Mouse (Mus musculus) A20 (cell line): ENCODE measurements at regions not wholly inside any gene's neighbourhood (a gene's known extent, or its start where the extent isn't known, plus 50 kb on each side); places are given as distances from the start of the nearest gene placed in this dataset.

Experiments used
- DNase-seq: peaks from one replicate; pipeline ENCODE4 v3.0.0-alpha.2; 2011; ENCODE audit warnings: low read depth, low spot score

DNA sequence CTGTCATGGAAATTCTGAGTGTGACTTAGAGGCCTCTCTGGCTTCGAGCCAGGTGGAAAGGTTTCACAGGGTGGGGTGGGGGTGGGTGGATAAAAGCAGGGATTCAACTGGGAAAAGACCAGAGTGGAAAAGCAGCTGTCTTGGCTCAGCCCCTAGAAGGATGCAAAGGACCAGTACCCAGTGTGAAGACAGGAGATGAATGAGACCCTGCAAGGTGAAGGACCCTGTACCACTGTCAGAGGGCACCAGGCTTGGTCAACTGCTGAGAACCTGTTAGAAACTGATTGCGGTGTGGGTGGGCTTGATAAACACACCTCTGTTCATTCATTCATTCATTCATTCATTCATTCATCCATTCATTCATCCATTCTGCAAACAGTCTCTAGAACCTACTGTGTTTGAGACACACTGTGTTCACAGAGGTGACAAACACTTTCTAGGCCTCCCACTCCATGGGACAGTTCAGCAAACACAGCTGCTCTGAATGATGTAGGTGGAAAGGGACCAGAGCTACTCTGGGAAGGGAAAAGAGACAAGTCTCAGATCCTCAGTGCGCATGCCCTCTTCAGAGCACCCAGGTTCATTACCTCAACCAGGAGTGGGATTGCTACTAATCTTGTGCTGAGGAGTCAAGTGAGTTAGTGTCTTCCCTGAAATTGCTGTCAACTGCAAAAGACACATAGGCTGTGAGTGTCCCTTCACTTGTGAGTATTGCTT lies 100.4 kb upstream of the Sesn3 start:
- no peak for DNase-seq

DNA sequence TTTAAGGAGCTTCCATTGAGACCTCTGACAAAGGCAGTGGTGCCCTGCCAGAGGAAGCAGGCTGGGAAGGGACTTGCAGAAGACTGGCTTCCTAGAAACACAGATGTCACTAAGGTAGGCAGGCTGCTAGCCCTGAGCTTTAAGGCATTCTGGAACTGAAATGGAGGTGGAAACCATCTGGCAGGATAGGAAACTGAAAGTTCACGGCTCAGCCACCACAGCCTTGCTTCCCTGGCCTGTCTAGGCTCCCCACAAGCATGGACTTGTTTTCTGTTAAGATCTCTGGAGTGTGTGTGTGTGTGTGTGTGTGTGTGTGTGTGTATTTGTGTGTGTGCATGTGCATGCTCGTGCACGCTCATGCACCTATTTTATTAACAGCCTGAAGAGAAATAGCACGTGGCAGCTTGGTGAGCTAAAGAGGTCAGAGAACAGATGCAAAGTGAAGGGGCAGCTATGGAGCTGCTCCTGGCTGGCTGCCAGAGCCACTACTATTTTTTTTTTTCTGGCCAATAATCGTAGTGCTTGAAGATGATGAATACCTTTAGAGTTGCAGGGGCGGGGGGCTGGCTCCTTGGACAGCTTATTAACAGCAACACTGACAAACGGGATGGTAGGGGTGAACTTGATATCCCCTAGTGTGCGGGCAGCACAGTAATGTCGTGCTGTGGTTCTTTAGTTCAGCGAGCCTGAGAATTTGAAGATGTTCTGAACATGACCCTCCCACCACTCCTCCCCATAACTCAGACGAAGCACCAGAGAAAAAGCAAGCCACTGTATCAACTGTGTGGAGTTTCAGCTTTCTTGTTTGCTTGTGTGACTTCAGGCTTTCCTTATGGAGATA lies 99.6 kb upstream of the Sesn3 start:
- DNase-seq, result peak; percentile 39

DNA sequence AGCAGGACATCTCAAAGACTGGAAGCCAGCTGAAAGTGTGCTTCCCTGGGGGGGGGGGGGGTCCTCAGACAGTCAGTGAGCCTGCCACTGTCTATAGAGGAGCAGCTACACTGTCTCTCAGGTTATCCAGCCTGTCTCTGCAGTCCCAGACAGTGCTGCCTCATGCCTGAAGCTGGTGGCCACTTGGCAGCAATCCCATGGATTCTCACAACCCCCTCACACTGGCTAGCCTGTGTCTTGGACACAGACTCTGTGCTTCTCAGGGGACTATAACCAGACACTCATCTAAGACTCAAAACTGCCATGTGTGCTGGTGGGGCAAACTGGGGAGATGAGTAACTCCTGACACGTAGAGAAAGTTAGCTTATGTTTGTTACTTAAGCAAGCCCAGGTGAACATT lies 95.1 kb upstream of the Sesn3 start:
- DNase-seq, result no peak

DNA sequence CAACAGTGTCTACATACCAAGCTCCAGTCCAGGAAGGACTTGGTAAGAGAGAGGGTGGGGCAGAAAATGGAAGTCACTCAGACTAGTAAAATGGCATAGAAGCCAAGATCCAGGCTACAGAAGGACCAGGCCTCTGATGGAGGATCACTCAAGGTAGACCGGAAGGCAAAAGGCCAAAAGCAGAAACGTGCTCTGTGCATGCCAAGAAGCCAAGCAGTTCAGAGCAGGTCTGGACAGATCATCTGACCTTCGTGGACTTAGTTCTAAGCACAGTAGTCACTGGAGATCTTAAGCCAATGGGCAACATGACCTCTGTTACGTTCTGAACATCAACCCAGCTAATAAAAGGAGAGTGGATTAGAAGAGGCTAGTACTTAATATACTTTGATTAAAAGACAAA lies 90.6 kb upstream of the Sesn3 start:
- no peak for DNase-seq

DNA sequence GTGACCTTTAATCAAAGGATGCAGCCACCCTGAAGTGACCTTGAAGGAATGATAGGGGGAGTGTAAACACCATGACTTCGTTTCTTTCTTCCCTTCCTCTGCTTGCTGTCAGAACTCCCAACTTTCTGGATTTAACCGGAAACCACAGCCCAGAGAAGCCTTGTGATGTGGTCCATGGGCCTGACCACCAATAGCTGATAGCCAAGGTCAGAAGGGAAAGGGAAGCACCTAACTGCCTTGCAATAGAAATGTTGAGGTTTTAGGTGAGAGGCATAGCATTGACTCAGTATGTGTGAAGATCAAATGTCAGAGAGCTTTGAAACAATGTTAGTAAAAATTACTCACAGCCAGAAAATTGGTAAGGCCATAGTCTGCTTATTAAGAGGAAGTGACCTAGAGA lies 89.2 kb upstream of the Sesn3 start:
- no peak for DNase-seq

DNA sequence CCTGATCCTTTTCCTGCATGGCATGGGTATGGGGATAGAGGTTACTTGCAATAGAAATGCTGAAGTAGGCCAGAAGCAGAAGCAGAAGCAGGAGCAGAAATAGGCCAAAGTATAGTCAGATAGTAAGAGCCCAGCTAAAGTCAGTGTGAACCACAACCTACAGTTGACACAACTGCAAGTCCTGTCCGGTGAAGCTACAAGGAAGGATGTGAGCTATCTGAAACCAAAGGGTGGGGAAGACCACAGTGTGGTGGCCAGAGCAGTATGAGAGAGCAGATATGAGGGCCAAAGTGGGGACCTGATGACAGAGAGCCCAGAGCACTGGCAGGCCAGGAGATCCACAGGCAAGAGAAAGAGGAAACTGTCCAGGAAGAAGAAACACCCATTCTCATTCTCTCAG lies 87.1 kb upstream of the Sesn3 start:
- no peak for DNase-seq

DNA sequence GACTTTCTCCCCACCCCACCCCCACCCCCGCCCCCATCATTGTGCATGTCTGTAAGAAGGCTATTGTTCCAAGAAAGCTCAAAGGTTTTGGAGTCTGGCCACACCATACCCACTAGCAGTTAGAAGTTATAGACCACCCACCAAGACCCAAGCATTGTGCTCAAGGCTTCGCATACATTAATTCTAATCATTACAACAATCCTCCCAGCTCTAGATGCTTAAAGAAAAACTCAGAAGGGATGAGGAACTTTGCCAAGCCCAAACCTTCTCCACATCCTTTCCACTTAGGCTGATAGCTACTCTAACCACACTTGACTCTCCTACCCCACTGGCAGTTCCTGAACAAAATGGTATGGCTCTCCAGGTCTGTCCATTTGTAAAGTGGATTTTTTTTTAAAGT lies 86.4 kb upstream of the Sesn3 start:
- DNase-seq, result no peak

DNA sequence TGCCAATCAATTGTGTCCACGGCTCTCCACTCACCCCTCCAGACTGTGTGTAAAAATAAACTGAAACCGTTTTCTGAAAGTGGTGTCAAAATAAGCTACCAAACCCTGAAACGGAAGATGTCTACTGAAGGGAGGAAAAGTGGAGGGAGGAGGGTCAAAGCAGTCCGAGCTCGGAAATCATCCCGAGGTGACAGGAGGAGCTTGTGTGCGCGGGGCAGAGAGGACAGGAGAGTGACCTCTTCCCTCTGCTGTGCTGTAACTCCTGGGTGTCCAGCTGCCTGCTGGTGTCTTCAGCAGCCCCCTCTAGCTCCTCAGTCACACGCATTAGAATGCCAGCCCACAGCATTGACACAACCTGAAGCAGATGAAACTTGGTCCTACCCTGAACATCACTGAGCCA lies 84.2 kb upstream of the Sesn3 start:
- no peak for DNase-seq

DNA sequence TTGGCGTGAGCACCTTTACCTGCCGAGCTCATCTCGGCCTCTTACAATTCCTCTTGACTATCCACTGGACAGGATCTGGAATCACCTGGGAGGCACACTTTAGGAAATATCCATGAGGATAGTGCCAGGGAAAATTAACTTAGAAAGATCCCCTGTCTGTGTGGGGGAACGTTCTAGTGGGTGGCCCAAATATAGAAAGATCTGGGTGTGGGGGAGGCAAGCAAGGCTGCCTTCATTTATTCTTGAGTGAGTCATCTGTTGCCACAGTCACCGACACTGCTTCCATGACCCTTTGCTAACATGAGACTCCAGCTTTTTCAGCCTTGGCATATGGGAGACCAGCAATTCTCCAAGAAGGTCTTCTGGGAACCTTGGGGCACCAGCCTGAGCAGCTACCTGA lies 80.1 kb upstream of the Sesn3 start:
- no peak for DNase-seq

DNA sequence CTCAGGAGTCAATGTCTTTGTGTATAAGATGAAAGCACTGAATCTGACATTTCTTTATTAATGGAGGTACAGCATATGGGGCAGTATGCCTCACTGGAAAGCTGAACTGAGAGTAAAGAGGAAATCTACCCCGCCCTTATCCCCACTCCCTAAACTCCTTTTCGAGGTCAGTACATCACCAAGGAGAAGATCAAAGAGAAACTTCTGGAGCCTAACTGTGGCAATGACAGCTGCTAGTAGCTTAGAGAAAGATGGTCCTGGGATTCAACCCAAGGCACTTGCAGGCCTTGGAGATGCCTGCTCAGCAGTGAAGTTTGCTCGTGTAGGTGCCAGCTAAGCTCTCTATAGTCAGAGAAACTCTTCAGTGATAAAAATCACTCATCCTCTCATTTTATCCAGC lies 75.8 kb upstream of the Sesn3 start:
- DNase-seq, result no peak

DNA sequence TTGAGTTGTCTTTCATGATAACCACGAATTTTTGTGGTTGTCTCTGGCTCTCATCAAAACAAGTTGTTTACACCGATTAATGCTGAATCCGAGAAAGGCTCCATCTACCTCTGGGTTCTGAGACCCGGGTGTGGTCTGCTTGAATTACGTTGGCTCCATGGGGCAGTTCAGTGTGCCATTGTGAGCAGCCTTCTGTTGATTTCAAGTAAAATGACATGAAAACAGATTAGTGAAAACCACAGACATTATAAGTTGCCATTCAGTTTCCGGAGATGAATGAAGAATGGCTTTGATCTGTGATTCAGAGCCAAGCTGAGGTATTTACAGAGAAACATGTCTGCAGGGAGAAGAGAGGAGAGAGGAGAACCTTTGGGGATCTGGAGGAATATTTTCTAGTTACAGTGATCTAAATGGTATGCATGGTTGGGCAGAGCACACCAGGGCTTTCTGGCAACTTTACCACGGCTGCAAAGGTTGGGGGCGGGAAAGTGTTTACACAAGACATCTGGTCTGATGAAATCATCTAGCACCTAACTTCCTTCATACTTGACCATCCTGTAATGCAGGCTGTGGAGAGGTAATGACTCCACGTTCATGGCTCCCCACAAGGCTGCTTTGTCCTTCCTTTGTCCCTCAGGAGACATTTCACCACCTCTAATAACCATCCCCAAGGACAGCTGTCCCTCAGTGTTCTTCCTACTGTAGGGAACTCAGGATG lies 74.7 kb upstream of the Sesn3 start:
- peak; percentile 53 for DNase-seq

DNA sequence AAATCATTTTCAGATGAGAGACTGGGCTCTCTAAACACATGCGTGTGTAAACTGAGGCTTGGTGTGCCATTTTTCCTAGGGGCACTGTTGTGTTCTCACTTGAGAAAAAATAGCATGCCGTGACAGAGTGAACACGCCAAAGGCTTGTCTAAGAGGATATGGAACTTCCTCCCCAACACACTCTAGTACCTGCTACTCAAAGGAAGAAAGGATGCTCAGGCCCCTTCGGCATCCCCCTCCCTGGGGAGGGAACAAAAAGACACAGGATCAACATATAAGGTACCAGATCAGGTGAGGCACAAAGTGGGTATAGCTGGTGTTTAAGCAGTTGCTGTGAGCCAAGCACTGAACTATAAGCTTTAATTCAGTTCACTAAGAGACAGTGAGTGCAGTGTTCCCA lies 74.0 kb upstream of the Sesn3 start:
- DNase-seq, result no peak

DNA sequence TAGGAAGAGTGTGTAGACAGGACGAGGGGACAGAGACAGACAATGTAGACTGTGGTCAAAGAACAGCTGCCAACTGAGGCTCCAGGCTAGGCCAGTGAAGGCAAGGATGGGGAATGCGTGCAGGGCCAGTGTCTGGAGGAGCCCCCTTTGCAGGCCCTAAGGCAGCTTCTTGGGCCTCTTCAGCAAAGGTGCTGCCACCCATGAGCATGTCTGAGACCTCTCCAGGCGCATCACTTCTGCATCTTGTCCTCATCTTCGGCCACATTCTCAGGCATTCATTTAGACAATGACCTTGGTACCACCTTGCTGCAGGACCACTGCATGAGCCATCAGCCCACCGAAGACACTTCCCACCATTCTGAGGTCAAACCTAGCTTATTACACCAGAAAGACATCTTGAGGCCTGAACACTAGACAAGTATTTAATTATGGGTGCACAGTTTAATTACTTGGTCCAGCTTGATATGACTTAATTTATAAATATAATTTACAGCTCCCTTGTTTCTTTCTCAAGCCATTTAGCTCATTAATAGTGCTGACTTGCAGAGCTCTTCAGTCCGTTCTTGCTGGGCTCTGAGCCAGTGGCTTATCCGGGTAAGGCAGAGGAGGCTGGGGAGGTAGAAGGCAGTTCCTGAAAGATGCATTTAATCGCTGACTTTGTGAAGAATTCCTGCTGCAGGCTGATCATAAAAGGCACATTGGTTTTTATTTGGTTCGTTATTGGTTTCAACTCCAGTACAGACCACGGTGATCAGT lies 72.1 kb upstream of the Sesn3 start:
- no peak for DNase-seq

DNA sequence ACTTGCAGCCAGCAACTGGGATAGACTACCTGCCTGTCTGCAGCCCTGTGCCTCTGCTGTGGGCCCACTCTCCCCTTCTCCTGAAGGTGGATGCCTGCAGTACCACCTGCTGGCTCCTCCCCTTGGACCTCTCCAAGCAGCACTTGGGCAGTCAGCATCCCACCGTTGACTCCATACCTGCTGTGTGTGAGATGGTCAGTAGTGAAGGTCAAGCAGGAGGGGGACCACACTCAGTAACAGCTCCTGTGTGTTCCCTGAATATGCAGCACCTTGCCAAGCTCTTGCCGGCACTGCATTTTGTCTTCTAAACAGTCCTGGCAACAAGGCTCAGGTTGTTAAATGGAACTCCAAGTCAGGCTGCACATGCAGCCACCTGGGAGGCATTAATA lies 71.6 kb upstream of the Sesn3 start:
- no peak for DNase-seq

DNA sequence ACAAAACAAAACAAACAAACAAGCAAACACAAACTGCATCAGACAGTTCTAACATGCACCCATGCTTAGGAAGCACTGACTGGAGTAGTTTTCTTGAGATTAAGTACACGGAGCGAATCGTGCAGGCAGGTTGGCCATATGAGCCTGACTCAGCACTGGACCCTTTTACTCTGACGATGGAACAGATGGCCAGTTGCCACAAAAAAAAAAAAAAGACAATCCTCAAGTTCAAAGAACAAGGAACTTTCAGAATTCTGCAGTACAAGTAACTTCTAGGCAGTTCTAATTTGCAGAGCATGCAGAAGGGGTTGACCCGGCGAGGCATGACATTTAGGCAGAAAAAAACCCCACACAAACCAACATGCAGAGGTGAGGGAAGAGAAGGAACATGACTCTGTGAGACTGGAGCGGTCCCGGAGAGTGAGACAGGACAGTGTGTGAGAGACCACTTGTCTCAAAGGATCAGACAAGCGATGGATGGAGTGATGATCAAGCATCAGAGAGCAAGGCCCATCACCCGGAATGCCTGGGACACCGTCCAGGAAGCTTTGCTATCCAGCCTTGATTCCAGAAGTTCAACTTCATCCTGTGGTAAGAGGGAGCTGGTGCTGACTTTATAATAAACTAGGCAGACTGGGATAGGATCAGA lies 71.0 kb upstream of the Sesn3 start:
- DNase-seq, result no peak

DNA sequence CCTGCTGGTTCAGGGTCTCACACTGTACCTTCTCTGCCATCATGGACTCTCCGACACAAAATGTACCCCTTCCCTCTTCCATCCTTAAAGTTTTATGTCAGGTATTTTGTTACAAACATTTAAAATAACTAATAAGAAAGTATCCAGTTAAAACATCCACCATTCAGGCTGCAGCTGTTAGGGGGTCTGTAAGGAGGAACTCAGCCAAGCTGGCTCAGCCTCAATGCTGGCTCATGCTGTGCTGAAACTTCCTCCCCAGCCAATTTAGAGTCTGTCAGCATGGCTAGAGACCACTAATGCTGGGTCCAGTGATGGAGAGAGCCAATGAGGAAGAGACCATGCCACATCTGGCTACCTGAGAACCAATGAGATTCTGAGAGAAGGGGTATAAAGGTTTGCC lies 70.0 kb upstream of the Sesn3 start:
- no peak for DNase-seq

DNA sequence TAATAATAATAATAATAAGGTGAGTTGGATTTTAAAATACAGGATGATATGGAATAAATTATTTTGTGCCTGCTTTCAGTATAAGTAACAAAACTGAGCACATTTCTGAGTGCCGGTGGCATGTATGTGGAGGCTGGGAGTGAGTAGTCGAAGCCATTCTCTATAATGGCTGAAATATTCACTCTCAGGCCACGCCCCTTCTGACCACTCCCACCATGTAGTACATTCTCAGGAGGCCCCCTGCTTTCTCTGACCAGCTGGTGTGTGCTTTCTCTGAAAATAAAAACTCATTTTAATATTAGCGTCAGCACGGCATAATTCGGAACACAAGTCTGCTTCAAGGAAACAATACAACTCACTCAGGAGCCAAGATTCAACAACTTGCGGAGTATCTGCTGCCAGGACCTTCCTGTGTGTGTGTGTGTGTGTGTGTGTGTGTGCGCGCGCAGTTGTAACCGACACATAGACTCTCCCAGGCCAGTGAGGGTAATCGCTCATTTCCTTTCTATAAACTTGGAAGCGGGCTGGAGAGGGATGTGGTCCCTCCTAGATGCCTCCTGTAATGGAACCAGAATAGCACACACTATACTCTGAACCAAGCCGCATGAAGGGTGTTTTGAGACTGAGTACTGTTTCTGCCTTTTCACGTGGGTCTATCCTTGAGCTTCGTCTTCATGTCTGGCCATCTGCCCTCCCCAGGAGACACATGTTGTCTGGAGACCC lies 67.9 kb upstream of the Sesn3 start:
- no peak for DNase-seq

DNA sequence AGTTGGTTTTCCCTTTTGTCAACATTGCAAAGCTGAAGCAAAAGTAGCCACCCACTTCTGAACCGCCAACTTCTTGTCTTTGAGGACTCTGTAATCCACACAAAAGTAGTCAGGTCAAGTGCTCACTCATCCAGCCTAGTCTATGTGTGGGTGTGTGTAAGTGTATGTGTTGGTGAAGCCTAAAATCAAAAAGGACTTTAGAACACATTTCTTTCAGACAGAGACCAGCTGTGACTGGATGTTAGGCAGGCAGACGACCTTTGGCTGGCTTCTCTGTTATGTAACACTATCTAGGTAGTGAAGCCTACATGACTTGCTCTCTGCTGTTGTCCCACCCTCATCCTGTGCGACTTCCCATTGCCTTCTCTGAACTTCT lies 67.3 kb upstream of the Sesn3 start:
- DNase-seq, result no peak

DNA sequence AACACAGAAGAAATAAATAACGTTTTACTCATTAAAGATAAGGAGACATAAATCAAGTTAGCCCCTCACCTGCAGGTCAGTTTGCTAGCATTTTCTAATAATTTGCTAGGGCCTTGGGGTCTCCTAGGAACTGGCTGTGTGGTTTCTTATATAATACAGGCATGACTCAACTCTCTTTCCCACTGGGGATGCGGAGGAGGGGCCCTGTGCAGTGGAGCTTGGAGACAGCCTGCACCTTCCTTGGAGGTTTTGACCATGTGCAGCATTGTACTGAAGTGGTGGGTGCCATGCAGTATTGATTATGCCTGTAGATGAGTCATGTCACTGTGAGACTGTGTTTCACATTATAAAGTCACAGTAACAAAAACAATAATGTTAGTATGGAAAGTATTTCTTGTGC lies 61.6 kb upstream of the Sesn3 start:
- DNase-seq, result no peak

DNA sequence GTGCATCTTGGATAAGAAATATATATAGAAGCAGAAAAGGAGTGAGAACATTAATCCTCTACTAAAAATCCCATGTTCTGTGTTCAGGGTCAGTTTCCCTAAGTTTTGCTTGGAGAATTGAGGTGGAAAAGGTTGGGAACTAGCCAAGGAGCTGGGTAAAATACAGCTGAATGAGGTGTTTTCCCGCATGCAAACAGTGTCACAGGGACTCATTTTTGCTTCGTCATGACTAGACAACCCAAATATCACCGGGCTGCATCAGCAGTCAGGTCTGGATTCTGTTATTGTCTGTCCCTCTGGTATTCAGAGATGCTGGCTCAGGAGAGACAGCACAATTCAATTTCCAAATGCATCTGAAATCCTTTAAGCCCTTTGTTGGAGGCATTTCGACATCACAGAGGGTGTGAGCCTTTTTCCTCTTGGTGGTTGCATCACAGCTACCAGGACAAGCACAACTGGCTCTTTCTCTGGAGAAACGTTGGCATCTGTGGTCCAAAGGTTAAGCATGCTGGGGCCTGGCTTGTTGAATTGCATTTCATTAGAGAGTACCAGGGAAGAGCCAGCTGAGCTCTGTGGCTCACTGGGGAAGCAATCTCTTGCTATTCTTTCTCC lies 59.6 kb upstream of the Sesn3 start:
- DNase-seq, result peak; percentile 67
